Mouse (Mus musculus): Measurements from ENCODE around the gene Lrmp. TPM values are rescaled to one million over a fixed set of nuclear protein-coding genes. Genes with fewer than 3 reads are reported as not detected.
A peak's percentile ranks its signal among the peaks of the same experiment; 100 is the strongest.

Gene Lrmp
- 6.9 and 7.1 TPM in 2 replicates for polyA plus RNA-seq (2015; fragmentation: Nextera tagmentation; extraction: Ambion mirVana)

DNA sequence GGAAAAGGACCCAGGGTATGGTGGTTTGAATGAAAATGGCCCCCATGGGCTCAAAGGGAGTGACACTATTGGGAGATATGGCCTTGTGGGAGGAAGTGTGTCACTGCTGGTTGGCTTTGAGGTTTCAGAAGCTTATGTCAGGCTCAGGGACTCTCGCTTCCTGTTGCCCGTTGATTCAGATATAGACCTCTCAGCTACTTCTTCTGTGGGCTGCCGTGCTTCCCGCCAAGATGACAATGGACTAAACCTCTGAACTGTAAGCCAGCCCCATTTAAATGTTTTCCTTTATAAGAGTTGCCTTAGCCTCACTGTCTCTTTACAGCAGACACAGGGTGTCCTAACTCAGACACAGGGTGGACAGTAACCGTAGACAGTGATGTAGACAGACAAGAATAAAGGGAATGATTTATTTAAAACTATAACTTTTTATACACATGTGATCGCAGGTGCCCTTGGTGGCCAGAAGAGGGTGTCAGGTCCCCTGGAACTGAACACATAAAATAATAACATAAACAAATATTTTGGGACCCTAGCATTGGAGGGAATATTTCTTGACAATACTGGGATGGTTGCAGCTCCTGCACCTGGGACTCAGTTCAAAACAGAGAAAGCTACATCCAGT, at the start of gene Lrmp:
Gene Lrmp (plus strand): TSS at position 178 of the 622 bp plus-strand sequence.
- H3K4me3 ChIP-seq (replicated peaks): no peak within 1 kb of the TSS

DNA sequence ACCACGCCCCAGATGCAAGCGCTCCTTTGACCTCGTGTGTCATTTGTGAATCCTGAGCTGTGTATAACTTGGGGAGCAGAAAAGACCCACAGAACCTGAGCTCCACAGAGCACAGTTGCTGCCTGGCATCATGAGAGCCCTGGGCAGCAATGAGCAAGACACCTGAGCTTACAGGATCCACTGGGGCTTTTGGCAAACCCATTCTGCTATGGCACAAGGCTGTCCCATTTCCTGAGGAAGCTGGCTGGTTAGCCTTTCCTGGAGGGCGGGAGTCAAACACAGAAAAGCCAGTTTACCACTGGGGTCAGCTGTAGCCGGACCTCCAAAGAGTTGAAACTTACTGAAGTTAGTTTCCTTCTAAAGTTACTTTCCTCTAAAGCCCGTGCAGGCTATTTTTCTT, 49.0 kb upstream of the Lrmp start:
- Histone ChIP-seq H3K9me3 (replicated peaks) (no peaks in the 10 kb centered on the region), H3K27ac (replicated peaks) (no peak overlapping the region), H3K27me3 (no peaks in the 10 kb centered on the region), H3K36me3 (no peaks in the 10 kb centered on the region), H3K4me2 (replicated peaks) (no peak overlapping the region), H3K4me3 (replicated peaks) (no peak overlapping the region), H3K9ac (no peak overlapping the region), H3K4me1 (no peaks in the 10 kb centered on the region)
- 71% methylated on average over 6 of the region's 6 CpGs for WGBS
- no peak for ATAC-seq (ENCODE audit: insufficient number of reproducible peaks, low FRiP score, low TSS enrichment, low read depth)

More for the DNA sequence above, at the start of gene Lrmp:
- H3K36me3 ChIP-seq: no peaks in the 10 kb centered on the region
- H3K4me1 ChIP-seq: peaks cover 5% of the 10 kb centered on the region; the same call in 1 of the 2 replicates
- WGBS: 78% methylated on average over 6 of the region's 6 CpGs
- no peak within 1 kb of the TSS for H3K4me2 ChIP-seq (replicated peaks)
- ATAC-seq (ENCODE audit: insufficient number of reproducible peaks, low FRiP score, low TSS enrichment, low read depth): no peak
- H3K9ac ChIP-seq: no peak within 1 kb of the TSS
- no peaks in the 10 kb centered on the region for H3K27me3 ChIP-seq
- H3K9me3 ChIP-seq (replicated peaks): no peaks in the 10 kb centered on the region
- H3K27ac ChIP-seq (replicated peaks): no peak within 1 kb of the TSS

DNA sequence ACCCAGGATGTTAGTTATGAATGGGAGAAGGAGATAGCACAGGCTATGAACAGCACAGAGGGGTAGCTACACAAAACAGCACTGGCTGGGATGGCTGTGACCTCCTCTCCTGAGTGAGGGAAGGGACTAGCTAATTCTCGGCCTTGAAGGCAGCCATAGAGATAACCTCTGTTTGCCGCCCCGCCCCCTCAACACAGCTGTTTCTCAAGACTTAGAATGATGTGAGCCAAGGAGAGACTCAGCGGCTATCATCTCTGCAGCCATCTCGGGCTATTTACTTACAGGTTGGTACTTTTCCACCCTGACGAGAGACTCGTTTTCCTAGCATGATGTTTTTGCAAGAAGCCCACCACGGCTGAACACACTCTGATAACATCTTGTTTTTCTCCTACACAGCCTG, 47.8 kb upstream of the Lrmp start:
- 79% methylated on average over 8 of the region's 8 CpGs for WGBS
- H3K9me3 ChIP-seq (replicated peaks): no peaks in the 10 kb centered on the region

DNA sequence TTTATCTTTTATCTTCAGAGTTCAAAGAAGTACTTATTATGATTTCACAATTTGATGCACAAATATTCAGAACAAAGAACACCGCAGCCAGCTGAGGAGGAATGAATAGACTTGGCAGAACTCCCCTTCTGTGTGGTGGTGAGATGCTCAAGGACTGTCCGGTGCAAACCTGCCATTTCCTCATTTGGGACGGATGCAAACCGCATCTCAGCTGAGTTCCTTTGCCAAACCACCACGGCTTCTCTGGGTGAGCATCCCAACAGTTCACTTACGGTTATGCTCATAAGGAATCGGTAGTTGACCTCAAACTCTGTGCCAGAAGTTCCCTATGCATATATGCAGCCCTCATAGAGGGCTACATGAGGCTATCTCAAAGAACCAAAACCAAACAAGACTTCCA, 46.1 kb upstream of the Lrmp start:
- Histone ChIP-seq H3K4me2 (replicated peaks) (no peak overlapping the region), H3K27ac (replicated peaks) (no peak overlapping the region), H3K27me3 (peaks cover 5% of the 10 kb centered on the region), H3K4me3 (replicated peaks) (no peak overlapping the region), H3K4me1 (no peaks in the 10 kb centered on the region), H3K9ac (no peak overlapping the region), H3K9me3 (replicated peaks) (no peaks in the 10 kb centered on the region), H3K36me3 (no peaks in the 10 kb centered on the region)
- no peak for ATAC-seq (ENCODE audit: insufficient number of reproducible peaks, low FRiP score, low TSS enrichment, low read depth)
- WGBS: 87% methylated on average over 7 of the region's 7 CpGs

More for the DNA sequence above, 47.8 kb upstream of the Lrmp start:
- no peak overlapping the region for H3K4me3 ChIP-seq (replicated peaks)
- ATAC-seq (ENCODE audit: insufficient number of reproducible peaks, low FRiP score, low TSS enrichment, low read depth): no peak; the same call in 1 of the 2 replicates
- no peaks in the 10 kb centered on the region for H3K36me3 ChIP-seq
- no peak overlapping the region for H3K4me2 ChIP-seq (replicated peaks)
- no peaks in the 10 kb centered on the region for H3K4me1 ChIP-seq
- no peaks in the 10 kb centered on the region for H3K27me3 ChIP-seq
- H3K9ac ChIP-seq: no peak overlapping the region
- H3K27ac ChIP-seq (replicated peaks): no peak overlapping the region

DNA sequence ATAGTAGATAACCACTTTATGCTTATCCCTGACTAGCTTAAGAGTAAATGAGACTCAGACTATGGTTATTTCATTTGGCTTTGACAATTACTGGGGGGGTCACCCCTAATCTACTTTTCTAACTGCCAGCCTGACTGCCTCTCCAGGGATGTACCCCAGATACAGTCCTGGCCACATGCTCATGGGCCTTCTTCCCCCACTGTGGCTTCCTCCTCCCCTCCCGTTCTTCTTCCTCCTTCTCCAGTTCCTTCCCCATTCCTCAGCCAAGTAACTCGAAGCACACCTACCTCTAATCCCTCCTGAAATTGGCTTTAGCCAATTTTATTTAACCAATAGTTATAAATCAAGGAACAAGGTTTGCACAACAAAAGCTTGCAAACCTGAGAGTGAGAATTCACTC, 45.5 kb upstream of the Lrmp start:
- no peak overlapping the region for H3K4me2 ChIP-seq (replicated peaks)
- H3K9me3 ChIP-seq (replicated peaks): no peaks in the 10 kb centered on the region
- peaks cover 7% of the 10 kb centered on the region for H3K27me3 ChIP-seq
- H3K36me3 ChIP-seq: no peaks in the 10 kb centered on the region
- no peak overlapping the region for H3K4me3 ChIP-seq (replicated peaks)
- H3K27ac ChIP-seq (replicated peaks): no peak overlapping the region
- H3K9ac ChIP-seq: no peak overlapping the region
- H3K4me1 ChIP-seq: no peaks in the 10 kb centered on the region; the same call in 1 of the 2 replicates
- 75% methylated on average over 2 of the region's 2 CpGs for WGBS
- ATAC-seq (ENCODE audit: insufficient number of reproducible peaks, low FRiP score, low TSS enrichment, low read depth): no peak

DNA sequence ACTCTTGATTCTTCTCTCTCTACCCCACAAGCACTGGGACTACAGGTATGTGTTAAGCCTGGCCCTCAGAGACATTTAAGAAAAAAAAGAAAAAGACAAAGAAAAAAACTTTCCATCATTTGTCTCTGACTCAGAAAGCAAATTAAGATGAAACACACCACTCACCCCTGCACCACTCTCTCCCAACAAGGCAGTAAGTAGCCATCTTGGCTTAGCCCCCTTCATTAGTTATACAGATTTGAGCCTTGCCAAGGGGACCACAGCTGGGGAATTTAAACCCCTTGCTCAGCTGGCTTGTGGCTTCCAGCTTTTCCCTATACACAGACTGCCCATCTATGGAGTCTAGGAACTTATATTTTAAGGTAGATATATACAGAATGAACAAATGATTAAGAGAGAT, 41.0 kb upstream of the Lrmp start:
- Histone ChIP-seq H3K9me3 (replicated peaks) (no peaks in the 10 kb centered on the region), H3K36me3 (no peaks in the 10 kb centered on the region), H3K9ac (no peak overlapping the region), H3K4me1 (peaks cover 12% of the 10 kb centered on the region), H3K27me3 (peaks cover 16% of the 10 kb centered on the region), H3K4me2 (replicated peaks) (no peak overlapping the region), H3K4me3 (replicated peaks) (no peak overlapping the region; the same call in 1 of the 2 replicates), H3K27ac (replicated peaks) (no peak overlapping the region)
- ATAC-seq (ENCODE audit: insufficient number of reproducible peaks, low FRiP score, low TSS enrichment, low read depth): no peak

DNA sequence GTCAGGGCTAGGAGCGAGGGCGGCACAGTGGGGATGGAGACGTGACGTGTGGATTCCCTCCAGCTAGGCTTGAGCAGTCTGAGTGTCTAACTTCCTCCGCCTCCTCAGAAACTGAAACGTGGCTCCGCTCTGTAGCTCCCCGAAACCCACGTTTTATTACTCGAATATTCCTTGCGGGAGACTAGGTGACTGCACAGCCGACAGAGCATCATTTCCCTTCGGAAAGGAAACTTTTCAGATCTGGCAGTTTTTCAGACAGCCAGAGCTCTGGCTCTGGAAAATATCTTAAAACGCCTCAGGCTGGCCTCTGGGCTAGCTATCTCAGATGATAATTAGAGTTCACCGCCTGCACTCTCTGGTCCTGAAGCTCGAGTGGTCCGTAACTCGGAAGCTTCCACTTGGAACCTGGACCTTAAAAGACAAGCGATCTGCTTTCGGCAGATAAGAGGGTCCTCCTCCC, 40.3 kb upstream of the Lrmp start:
- Histone ChIP-seq H3K4me3 (replicated peaks) (peak overlapping the region; percentile 42), H3K9me3 (replicated peaks) (no peaks in the 10 kb centered on the region), H3K36me3 (no peaks in the 10 kb centered on the region), H3K9ac (no peak overlapping the region), H3K4me2 (replicated peaks) (peak overlapping the region; percentile 89), H3K27ac (replicated peaks) (no peak overlapping the region), H3K27me3 (peaks cover 16% of the 10 kb centered on the region), H3K4me1 (peaks cover 12% of the 10 kb centered on the region)
- ATAC-seq (ENCODE audit: insufficient number of reproducible peaks, low FRiP score, low TSS enrichment, low read depth): no peak
- WGBS: under 1% methylated on average over 20 of the region's 20 CpGs

DNA sequence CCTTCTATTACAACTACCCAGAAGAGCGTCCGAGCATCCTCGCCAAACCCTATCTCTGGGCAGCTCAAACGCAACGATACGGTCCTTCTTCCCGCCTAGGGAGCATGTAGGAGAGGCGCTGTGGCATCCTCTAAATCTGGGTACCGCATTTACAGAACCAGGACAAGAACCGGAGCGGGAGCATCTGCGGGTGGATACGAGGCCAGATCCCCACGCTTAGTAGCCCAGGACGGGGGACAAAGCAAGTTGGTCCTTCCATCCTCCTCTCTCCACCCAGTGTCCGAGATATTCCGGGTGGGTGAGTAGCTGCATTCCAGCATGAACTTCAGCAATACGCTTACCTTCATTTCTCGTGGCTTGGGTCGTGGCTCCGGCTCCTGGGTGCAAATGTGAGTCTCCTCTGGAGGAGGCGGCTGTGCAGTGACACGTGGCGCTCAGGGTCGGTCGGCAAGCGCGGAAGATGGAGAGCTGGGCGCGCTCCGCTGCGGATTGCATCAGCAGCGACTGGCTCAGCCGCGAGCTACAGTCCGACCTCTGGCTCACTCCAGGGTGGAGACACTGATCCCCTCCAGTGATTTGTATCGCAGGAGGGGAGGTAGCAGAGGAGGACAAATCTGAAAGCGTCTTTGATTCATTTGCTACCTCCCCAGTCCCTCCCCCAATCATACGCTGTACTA, 39.8 kb upstream of the Lrmp start, which contains the start of gene Bcat1:
Gene Bcat1 (minus strand): TSS at position 637 of the 677 bp plus-strand sequence.
- Histone ChIP-seq H3K27ac (replicated peaks) (no peak within 1 kb of the TSS), H3K36me3 (no peaks in the 10 kb centered on the region)

DNA sequence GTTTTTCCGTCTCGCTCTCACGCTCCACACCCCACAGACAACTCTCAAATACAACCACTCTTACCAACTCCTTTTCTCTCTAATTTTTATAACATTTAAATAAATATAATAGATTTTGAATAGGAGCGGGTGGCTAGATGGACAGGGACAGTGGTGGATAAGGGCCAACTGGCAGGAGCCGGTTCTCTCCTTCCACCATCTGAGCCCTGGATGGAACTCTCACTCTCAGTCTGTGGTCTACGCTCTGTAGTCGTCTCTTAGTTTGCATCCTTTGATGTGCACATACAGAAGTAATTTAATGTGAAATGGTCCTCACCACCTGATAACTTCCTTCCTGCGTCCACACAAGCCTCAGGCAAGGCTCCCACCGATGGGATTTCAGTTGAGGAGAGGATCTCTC, 39.2 kb upstream of the Lrmp start:
- Histone ChIP-seq H3K9ac (no peak overlapping the region), H3K9me3 (replicated peaks) (no peaks in the 10 kb centered on the region), H3K36me3 (no peaks in the 10 kb centered on the region), H3K4me3 (replicated peaks) (peak overlapping the region; percentile 42), H3K27me3 (peaks cover 16% of the 10 kb centered on the region), H3K4me1 (peaks cover 12% of the 10 kb centered on the region), H3K4me2 (replicated peaks) (peak overlapping the region; percentile 89), H3K27ac (replicated peaks) (no peak overlapping the region)
- ATAC-seq (ENCODE audit: insufficient number of reproducible peaks, low FRiP score, low TSS enrichment, low read depth): no peak
- 20% methylated on average over 9 of the region's 9 CpGs for WGBS

More for the DNA sequence above, 39.8 kb upstream of the Lrmp start, which contains the start of gene Bcat1:
- Histone ChIP-seq H3K9me3 (replicated peaks) (no peaks in the 10 kb centered on the region), H3K27me3 (peaks cover 16% of the 10 kb centered on the region), H3K9ac (no peak within 1 kb of the TSS), H3K4me2 (replicated peaks) (peak within 1 kb of the TSS; percentile 89), H3K4me3 (replicated peaks) (peak within 1 kb of the TSS; percentile 42), H3K4me1 (peaks cover 12% of the 10 kb centered on the region)
- ATAC-seq (ENCODE audit: insufficient number of reproducible peaks, low FRiP score, low TSS enrichment, low read depth): peak; percentile 48
- under 1% methylated on average over 39 of the region's 39 CpGs for WGBS

DNA sequence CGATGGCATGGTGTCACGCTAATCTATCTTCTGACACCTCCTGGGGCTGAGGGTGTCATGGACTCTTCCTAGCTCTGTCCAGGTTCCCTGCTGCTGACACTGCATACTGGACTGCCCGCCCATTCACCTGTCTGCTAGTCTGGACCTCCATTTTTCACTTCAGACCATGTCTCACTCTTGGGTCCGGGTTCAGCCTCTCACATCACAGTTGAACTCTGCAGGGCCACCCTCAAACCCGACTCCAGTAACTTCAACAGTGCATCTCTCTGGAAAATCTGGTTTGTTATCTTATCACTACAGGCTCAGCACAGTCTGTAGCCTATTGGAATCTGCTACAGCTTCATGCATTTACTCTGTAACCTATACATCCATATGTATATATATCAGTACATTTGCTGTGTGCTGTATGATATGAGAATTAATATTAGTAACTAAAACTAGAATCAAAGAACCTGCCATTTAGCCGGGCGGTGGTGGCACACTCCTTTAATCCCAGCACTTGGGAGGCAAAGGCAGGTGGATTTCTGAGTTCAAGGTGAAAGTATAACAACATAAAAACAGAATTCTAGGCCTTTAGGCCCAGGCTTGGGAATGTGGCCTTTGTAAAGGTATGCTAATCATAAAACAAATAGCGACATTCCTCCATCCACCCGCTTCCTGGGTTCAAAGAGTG, 36.2 kb upstream of the Lrmp start:
- WGBS: 81% methylated on average over 9 of the region's 9 CpGs
- Histone ChIP-seq H3K4me1 (peaks cover 12% of the 10 kb centered on the region), H3K9ac (no peak overlapping the region), H3K4me3 (replicated peaks) (no peak overlapping the region), H3K27me3 (peaks cover 13% of the 10 kb centered on the region), H3K4me2 (replicated peaks) (no peak overlapping the region), H3K9me3 (replicated peaks) (no peaks in the 10 kb centered on the region), H3K36me3 (no peaks in the 10 kb centered on the region), H3K27ac (replicated peaks) (no peak overlapping the region)
- ATAC-seq (ENCODE audit: insufficient number of reproducible peaks, low FRiP score, low TSS enrichment, low read depth): no peak

DNA sequence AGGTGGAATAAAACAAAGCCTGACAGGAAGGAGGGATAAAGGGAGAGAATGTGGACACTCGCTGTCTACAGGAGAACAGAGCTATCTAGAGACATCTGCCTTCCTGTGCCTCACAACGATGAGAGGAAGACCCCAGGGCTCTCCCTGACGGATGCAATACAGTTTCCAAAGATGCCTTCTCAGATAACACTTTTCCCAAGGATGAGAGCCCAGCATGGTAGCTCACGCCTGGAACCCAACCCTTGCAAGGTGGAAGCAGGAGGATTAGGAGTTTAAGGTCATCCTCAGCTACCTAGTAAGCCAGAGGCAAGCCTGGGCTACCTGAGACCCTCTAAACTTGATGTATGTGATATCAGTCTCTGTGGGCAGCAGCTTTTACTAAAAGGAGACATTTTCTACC, 33.7 kb upstream of the Lrmp start:
- Histone ChIP-seq H3K4me2 (replicated peaks) (no peak overlapping the region), H3K4me1 (no peaks in the 10 kb centered on the region), H3K9me3 (replicated peaks) (no peaks in the 10 kb centered on the region), H3K36me3 (no peaks in the 10 kb centered on the region), H3K9ac (no peak overlapping the region), H3K4me3 (replicated peaks) (no peak overlapping the region), H3K27me3 (no peaks in the 10 kb centered on the region), H3K27ac (replicated peaks) (no peak overlapping the region)
- WGBS: 50% methylated on average over 4 of the region's 4 CpGs
- ATAC-seq (ENCODE audit: insufficient number of reproducible peaks, low FRiP score, low TSS enrichment, low read depth): no peak
